Mouse (Mus musculus): Measurements from ENCODE around the gene Alkbh7. TPM values are rescaled to one million over a fixed set of nuclear protein-coding genes. Genes with fewer than 3 reads are reported as not detected.

The Alkbh7 gene
- polyA plus RNA-seq, 1 experiment = 59.2 TPM

- Histone ChIP-seq H3K36me3 (ENCODE audit: control insufficient read depth, insufficient read depth, low read length) (no peaks in the 10 kb centered on the region), H3K27me3 (replicated peaks; ENCODE audit: control insufficient read depth, insufficient read depth, low read length) (no peaks in the 10 kb centered on the region), H3K4me3 (ENCODE audit: insufficient read depth, low read depth, low read length) (peak within 1 kb of the TSS; percentile 88), H3K4me1 (ENCODE audit: control insufficient read depth, insufficient read depth, low read length) (peaks cover 8% of the 10 kb centered on the region; the same call in 1 of the 2 replicates), H3K27ac (ENCODE audit: insufficient read depth, low read depth, low read length) (peak within 1 kb of the TSS; percentile 66)
- DNase-seq = peak; percentile 97
- WGBS = under 1% methylated on average over 51 of the region's 51 CpGs
- TF ChIP-seq CTCF (conservative IDR thresholded peaks at IDR 0.05; ENCODE audit: insufficient read depth, insufficient read length, low read depth, low read length) = 0 out of 2 replicates have a peak, but pooled peaks have one; percentile 11
- peak; percentile 98 for TF ChIP-seq POLR2A (IDR thresholded peaks at IDR 0.05; ENCODE audit: low read depth, low read length)
These were observed 14.3 kb downstream of the Alkbh7 start, which contains the start of the genes Gtf2f1 and Gm17949 for GRCm38 (mm10) chr17:57011236-57012141. Gene Gtf2f1 (minus strand): TSS chr17:57011288. Gene Gm17949 (plus strand): TSS chr17:57011469.

GRCm38 (mm10) chr17:57012245-57012795 is 15.2 kb downstream of the Alkbh7 start:
- H3K27me3 ChIP-seq (replicated peaks; ENCODE audit: control insufficient read depth, insufficient read depth, low read length) = no peaks in the 10 kb centered on the region
- no peaks in the 10 kb centered on the region for H3K36me3 ChIP-seq (ENCODE audit: control insufficient read depth, insufficient read depth, low read length)
- no peak overlapping the region; the same call in 1 of the 2 replicates for H3K27ac ChIP-seq (ENCODE audit: insufficient read depth, low read depth, low read length)
- peak overlapping the region; percentile 69; the same call in 1 of the 2 replicates for H3K4me3 ChIP-seq (ENCODE audit: insufficient read depth, low read depth, low read length)
- TF ChIP-seq POLR2A (IDR thresholded peaks at IDR 0.05; ENCODE audit: low read depth, low read length) (no peak), CTCF (conservative IDR thresholded peaks at IDR 0.05; ENCODE audit: insufficient read depth, insufficient read length, low read depth, low read length) (no peak)
- no peak for DNase-seq
- peaks cover 8% of the 10 kb centered on the region; the same call in 1 of the 2 replicates for H3K4me1 ChIP-seq (ENCODE audit: control insufficient read depth, insufficient read depth, low read length)
- WGBS = 58% methylated on average over 13 of the region's 13 CpGs

DNA sequence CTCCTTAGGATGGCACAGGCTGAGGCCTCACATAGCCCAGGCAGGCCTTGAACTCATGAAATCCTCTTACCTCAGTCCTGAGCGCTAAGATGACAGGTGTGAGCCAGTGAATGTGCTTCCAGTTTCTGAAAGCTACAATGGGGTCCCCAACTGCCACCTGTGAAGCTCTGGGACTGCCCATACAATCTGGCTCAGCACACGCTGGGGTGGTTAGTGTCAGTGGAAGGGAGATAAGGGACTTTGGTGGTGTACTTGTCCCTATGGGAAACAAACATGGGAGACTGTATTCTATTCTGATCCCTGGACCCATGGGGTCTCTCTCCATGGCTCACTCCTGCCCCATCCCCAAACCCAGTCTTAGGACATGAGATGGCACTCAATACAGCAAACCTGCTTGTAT is 22.6 kb downstream of the Alkbh7 start:
- Histone ChIP-seq H3K36me3 (ENCODE audit: control insufficient read depth, insufficient read depth, low read length) (peaks cover 4% of the 10 kb centered on the region), H3K4me3 (ENCODE audit: insufficient read depth, low read depth, low read length) (no peak overlapping the region), H3K27me3 (replicated peaks; ENCODE audit: control insufficient read depth, insufficient read depth, low read length) (no peaks in the 10 kb centered on the region), H3K27ac (ENCODE audit: insufficient read depth, low read depth, low read length) (no peak overlapping the region), H3K4me1 (ENCODE audit: control insufficient read depth, insufficient read depth, low read length) (no peaks in the 10 kb centered on the region)
- 97% methylated on average over 2 of the region's 2 CpGs for WGBS
- no peak for DNase-seq
- TF ChIP-seq POLR2A (IDR thresholded peaks at IDR 0.05; ENCODE audit: low read depth, low read length) (no peak), CTCF (conservative IDR thresholded peaks at IDR 0.05; ENCODE audit: insufficient read depth, insufficient read length, low read depth, low read length) (no peak)

DNA sequence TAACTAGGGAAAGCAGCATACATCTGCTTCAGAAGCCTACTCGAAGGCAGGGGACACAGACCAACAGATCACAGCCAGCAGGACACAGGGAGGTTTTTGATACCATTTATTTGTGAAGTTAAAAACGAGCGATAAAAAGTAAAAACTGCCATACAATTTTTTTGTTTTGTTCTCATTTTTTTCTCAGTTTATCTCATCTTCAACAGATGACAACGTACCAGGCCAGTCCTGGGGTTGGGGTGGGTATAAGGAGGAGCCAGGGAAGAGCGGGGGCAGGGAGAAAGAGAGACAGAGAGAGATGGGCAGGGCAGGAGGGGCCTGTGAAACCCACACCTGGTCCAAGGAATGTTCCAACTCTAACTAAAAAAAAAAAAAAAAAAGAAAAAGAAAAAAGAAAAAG is 23.8 kb downstream of the Alkbh7 start:
- TF ChIP-seq POLR2A (IDR thresholded peaks at IDR 0.05; ENCODE audit: low read depth, low read length) = no peak
- TF ChIP-seq CTCF (conservative IDR thresholded peaks at IDR 0.05; ENCODE audit: insufficient read depth, insufficient read length, low read depth, low read length) = no peak
- Histone ChIP-seq H3K4me3 (ENCODE audit: insufficient read depth, low read depth, low read length) (no peak overlapping the region), H3K4me1 (ENCODE audit: control insufficient read depth, insufficient read depth, low read length) (no peaks in the 10 kb centered on the region), H3K27ac (ENCODE audit: insufficient read depth, low read depth, low read length) (no peak overlapping the region), H3K36me3 (ENCODE audit: control insufficient read depth, insufficient read depth, low read length) (peaks cover 6% of the 10 kb centered on the region), H3K27me3 (replicated peaks; ENCODE audit: control insufficient read depth, insufficient read depth, low read length) (no peaks in the 10 kb centered on the region)
- 92% methylated on average over 5 of the region's 5 CpGs for WGBS
- DNase-seq = no peak

DNA sequence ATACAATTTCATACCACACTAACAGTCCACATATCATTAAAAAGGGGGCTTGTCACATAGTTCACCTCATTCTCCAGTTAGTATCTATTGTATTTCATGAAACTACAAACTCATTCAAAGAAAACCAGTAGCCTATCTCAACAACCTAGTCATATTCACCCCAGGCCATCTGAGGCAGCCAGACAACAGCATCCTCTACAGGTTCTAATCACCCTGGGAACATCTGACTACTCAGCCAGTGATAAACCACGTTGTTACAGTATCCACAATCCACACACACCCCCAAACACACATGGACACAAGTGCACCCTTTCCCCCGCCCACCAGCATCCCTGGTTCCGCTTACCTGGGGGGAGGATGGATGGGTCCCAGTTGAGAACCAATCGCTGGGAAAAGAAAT is 30.3 kb downstream of the Alkbh7 start:
- no peak for DNase-seq
- Histone ChIP-seq H3K27ac (ENCODE audit: insufficient read depth, low read depth, low read length) (no peak overlapping the region), H3K4me1 (ENCODE audit: control insufficient read depth, insufficient read depth, low read length) (peaks cover 10% of the 10 kb centered on the region; the same call in 1 of the 2 replicates), H3K4me3 (ENCODE audit: insufficient read depth, low read depth, low read length) (no peak overlapping the region), H3K36me3 (ENCODE audit: control insufficient read depth, insufficient read depth, low read length) (peaks cover 6% of the 10 kb centered on the region), H3K27me3 (replicated peaks; ENCODE audit: control insufficient read depth, insufficient read depth, low read length) (no peaks in the 10 kb centered on the region)
- WGBS = 81% methylated on average over 4 of the region's 4 CpGs
- TF ChIP-seq POLR2A (IDR thresholded peaks at IDR 0.05; ENCODE audit: low read depth, low read length) = no peak
- TF ChIP-seq CTCF (conservative IDR thresholded peaks at IDR 0.05; ENCODE audit: insufficient read depth, insufficient read length, low read depth, low read length) = no peak

GRCm38 (mm10) chr17:57029691-57030090 is 32.6 kb downstream of the Alkbh7 start:
- 12% methylated on average over 8 of the region's 8 CpGs for WGBS
- DNase-seq = peak; percentile 49
- Histone ChIP-seq H3K4me3 (ENCODE audit: insufficient read depth, low read depth, low read length) (no peak overlapping the region), H3K4me1 (ENCODE audit: control insufficient read depth, insufficient read depth, low read length) (peaks cover 10% of the 10 kb centered on the region; the same call in 1 of the 2 replicates), H3K27ac (ENCODE audit: insufficient read depth, low read depth, low read length) (no peak overlapping the region), H3K27me3 (replicated peaks; ENCODE audit: control insufficient read depth, insufficient read depth, low read length) (no peaks in the 10 kb centered on the region), H3K36me3 (ENCODE audit: control insufficient read depth, insufficient read depth, low read length) (peaks cover 1% of the 10 kb centered on the region; the same call in 1 of the 2 replicates)
- TF ChIP-seq CTCF (conservative IDR thresholded peaks at IDR 0.05; ENCODE audit: insufficient read depth, insufficient read length, low read depth, low read length) = no peak
- no peak for TF ChIP-seq POLR2A (IDR thresholded peaks at IDR 0.05; ENCODE audit: low read depth, low read length)
